Mouse (Mus musculus) G1E (cell line): ENCODE data around the gene Tmem63b. TPM values are rescaled to one million over a fixed set of nuclear protein-coding genes. Genes with fewer than 3 reads are reported as not detected.

ENCODE experiments used
- ATAC-seq: 2 replicates; pipeline ENCODE4 v1.8.0; 2016; ENCODE audit warnings: mild to moderate bottlenecking; ENCODE audit not compliant: insufficient number of reproducible peaks, poor library complexity, low FRiP score, severe bottlenecking; ENCODE audit errors: extremely low read depth
- DNase-seq: peaks from one replicate; pipeline ENCODE4 v3.0.0; 2012; ENCODE audit warnings: low spot score
- H3K27me3 ChIP-seq: 2 replicates; pipeline ENCODE4 v1.6.1; 2012; ENCODE audit warnings: mild to moderate bottlenecking, low read length, inconsistent platforms; ENCODE audit not compliant: insufficient read depth
- H3K36me3 ChIP-seq: replicated peaks from 2 replicates; pipeline ENCODE3; 2012; ENCODE audit warnings: mild to moderate bottlenecking, inconsistent platforms
- H3K4me1 ChIP-seq: 2 replicates; pipeline ENCODE4 v1.6.1; 2012; ENCODE audit warnings: low read depth, low read length, inconsistent platforms, mixed read lengths; ENCODE audit not compliant: insufficient read depth
- H3K4me3 ChIP-seq: 2 replicates; pipeline ENCODE4 v1.5.1; 2012; ENCODE audit warnings: low read depth, mild to moderate bottlenecking, inconsistent platforms, low read length, moderate library complexity, mixed read lengths
- H3K9me3 ChIP-seq: replicated peaks from 2 replicates; pipeline ENCODE4 v1.6.1; 2012; ENCODE audit warnings: inconsistent platforms
- GATA1 ChIP-seq: IDR thresholded peaks from 2 replicates; pipeline ENCODE4 v1.6.1; 2012; ENCODE audit warnings: borderline replicate concordance, low read length, inconsistent platforms, mixed read lengths
- GATA2 ChIP-seq: IDR thresholded peaks from 2 replicates; pipeline ENCODE4 v1.6.1; 2012; ENCODE audit warnings: low read depth, low read length, inconsistent platforms, borderline replicate concordance
- TAL1 ChIP-seq: conservative IDR thresholded peaks from 2 replicates; pipeline ENCODE4 v1.6.1; 2012; ENCODE audit warnings: low read depth, low read length, inconsistent platforms, mixed read lengths
- polyA plus RNA-seq: library from polyadenylated mRNA; stranded (reverse); fragments of >175 nt; gene quantifications from 2 replicates; pipeline ENCODE4 v1.2.3, GENCODE M21; 2012
- total RNA-seq, 2 experiments: library from RNA; stranded (forward) in 1 of 2; stranded (reverse) in 1 of 2; fragments of 200-1000 nt in 1 of 2; fragments of >200 nt in 1 of 2; fragmentation: Nextera tagmentation in 1 of 2; gene quantifications; 2 replicates each; pipeline ENCODE4 v1.2.3; 2014 to 2017

The Tmem63b gene
- total and polyA plus RNA-seq, 3 experiments, result 9.9 to 25.0 (median 21.6) TPM

DNA sequence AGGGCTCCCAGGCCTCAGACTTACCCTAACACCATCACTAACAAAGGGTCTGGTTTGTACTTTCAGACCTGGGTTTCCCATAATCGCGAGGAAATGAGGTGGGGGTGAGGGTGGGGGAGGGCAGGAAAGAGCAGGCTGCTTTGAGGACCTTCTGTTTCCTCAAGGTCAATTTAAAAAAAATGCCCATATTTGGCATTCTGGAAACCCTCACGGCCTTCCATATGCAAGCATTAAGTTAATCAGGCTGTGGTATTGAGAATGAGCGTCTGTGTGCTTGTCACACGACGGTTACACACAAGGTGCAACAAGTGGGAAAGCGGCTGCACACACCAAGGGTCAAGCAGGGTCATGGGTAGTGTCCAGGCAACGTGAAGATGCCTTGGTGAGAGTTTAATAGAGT is 74.7 kb downstream of the Tmem63b start:
- Histone ChIP-seq H3K27me3 (0 out of 2 replicates have a peak, but pooled peaks cover 2% of the 10 kb centered on the region), H3K4me1 (peaks cover 19% of the 10 kb centered on the region)
- no peak for ATAC-seq

More for the DNA sequence above, 74.7 kb downstream of the Tmem63b start:
- Histone ChIP-seq H3K9me3 (no peaks in the 10 kb centered on the region; the same call in 1 of the 2 replicates), H3K36me3 (no peaks in the 10 kb centered on the region), H3K4me3 (no peak overlapping the region)
- TF ChIP-seq GATA1 (no peak), TAL1 (no peak), GATA2 (no peak)
- no peak for DNase-seq

Other genes starting within 250 kb of the Tmem63b start
- not detected in 2 replicates for gene Spats1, start 211.5 kb downstream of the Tmem63b start, total RNA-seq (2014; fragmentation: Nextera tagmentation)
- gene Spats1, start 211.5 kb downstream of the Tmem63b start, total RNA-seq (2017), result 0.11 and 0.17 TPM in 2 replicates
- not detected in 2 replicates for gene Spats1, start 211.5 kb downstream of the Tmem63b start, polyA plus RNA-seq
- gene Aars2, start 180.1 kb downstream of the Tmem63b start, total RNA-seq (2014; fragmentation: Nextera tagmentation), result 6.8 and 17.1 TPM in 2 replicates
- 7.8 and 8.7 TPM in 2 replicates for gene Aars2, start 180.1 kb downstream of the Tmem63b start, total RNA-seq (2017)
- 34.7 and 43.0 TPM in 2 replicates for gene Aars2, start 180.1 kb downstream of the Tmem63b start, polyA plus RNA-seq
- not detected in 2 replicates for gene Tcte1, start 163.5 kb downstream of the Tmem63b start, total RNA-seq (2014; fragmentation: Nextera tagmentation)
- gene Tcte1, start 163.5 kb downstream of the Tmem63b start, total RNA-seq (2017), result 0.12 TPM in 1 of 2 replicates, not detected in the other
- gene Tcte1, start 163.5 kb downstream of the Tmem63b start, polyA plus RNA-seq, result not detected in 2 replicates
- gene Tmem151b, start 137.2 kb downstream of the Tmem63b start, total RNA-seq (2014; fragmentation: Nextera tagmentation), result not detected in 2 replicates
- gene Tmem151b, start 137.2 kb downstream of the Tmem63b start, total RNA-seq (2017), result under 0.01 TPM in 1 of 2 replicates, not detected in the other
- not detected in 2 replicates for gene Tmem151b, start 137.2 kb downstream of the Tmem63b start, polyA plus RNA-seq
- gene Nfkbie, start 131.2 kb downstream of the Tmem63b start, total RNA-seq (2014; fragmentation: Nextera tagmentation), result 5.1 and 5.9 TPM in 2 replicates
- gene Nfkbie, start 131.2 kb downstream of the Tmem63b start, total RNA-seq (2017), result 11.0 and 11.1 TPM in 2 replicates
- gene Nfkbie, start 131.2 kb downstream of the Tmem63b start, polyA plus RNA-seq, result 8.6 and 9.2 TPM in 2 replicates
- 46.5 and 60.9 TPM in 2 replicates for gene Slc35b2, start 123.0 kb downstream of the Tmem63b start, total RNA-seq (2014; fragmentation: Nextera tagmentation)
- 65.9 and 77.1 TPM in 2 replicates for gene Slc35b2, start 123.0 kb downstream of the Tmem63b start, total RNA-seq (2017)
- 24.6 and 24.9 TPM in 2 replicates for gene Slc35b2, start 123.0 kb downstream of the Tmem63b start, polyA plus RNA-seq
- gene Hsp90ab1, start 113.6 kb downstream of the Tmem63b start, total RNA-seq (2014; fragmentation: Nextera tagmentation), result 1,427 and 1,464 TPM in 2 replicates
- 1,152 and 1,547 TPM in 2 replicates for gene Hsp90ab1, start 113.6 kb downstream of the Tmem63b start, total RNA-seq (2017)
- 681 and 1,104 TPM in 2 replicates for gene Hsp90ab1, start 113.6 kb downstream of the Tmem63b start, polyA plus RNA-seq
- gene Slc29a1, start 87.3 kb downstream of the Tmem63b start, total RNA-seq (2014; fragmentation: Nextera tagmentation), result 107 and 116 TPM in 2 replicates
- 93.5 and 118 TPM in 2 replicates for gene Slc29a1, start 87.3 kb downstream of the Tmem63b start, total RNA-seq (2017)
- gene Slc29a1, start 87.3 kb downstream of the Tmem63b start, polyA plus RNA-seq, result 143 and 207 TPM in 2 replicates
- not detected in 2 replicates for gene Mymx, start 84.8 kb downstream of the Tmem63b start, total RNA-seq (2014; fragmentation: Nextera tagmentation)
- not detected in 2 replicates for gene Mymx, start 84.8 kb downstream of the Tmem63b start, total RNA-seq (2017)
- not detected in 2 replicates for gene Mymx, start 84.8 kb downstream of the Tmem63b start, polyA plus RNA-seq
- not detected in 2 replicates for gene Capn11, start 27.6 kb downstream of the Tmem63b start, total RNA-seq (2014; fragmentation: Nextera tagmentation)
- not detected in 2 replicates for gene Capn11, start 27.6 kb downstream of the Tmem63b start, total RNA-seq (2017)
- not detected in 2 replicates for gene Capn11, start 27.6 kb downstream of the Tmem63b start, polyA plus RNA-seq
- gene Mrpl14, start 583 bp downstream of the Tmem63b start, total RNA-seq (2014; fragmentation: Nextera tagmentation), result 36.2 and 36.8 TPM in 2 replicates
- 17.3 and 29.6 TPM in 2 replicates for gene Mrpl14, start 583 bp downstream of the Tmem63b start, total RNA-seq (2017)
- gene Mrpl14, start 583 bp downstream of the Tmem63b start, polyA plus RNA-seq, result 237 and 310 TPM in 2 replicates
- 11.8 TPM in 1 of 2 replicates, not detected in the other for gene 1600014C23Rik, start 46.9 kb upstream of the Tmem63b start, total RNA-seq (2014; fragmentation: Nextera tagmentation)
- gene 1600014C23Rik, start 46.9 kb upstream of the Tmem63b start, total RNA-seq (2017), result 3.6 and 4.4 TPM in 2 replicates
- gene 1600014C23Rik, start 46.9 kb upstream of the Tmem63b start, polyA plus RNA-seq, result 2.2 and 2.7 TPM in 2 replicates